Mouse (Mus musculus): ENCODE results near the gene March7.

The March7 gene

GRCm38 (mm10) chr2:60209703-60210651, at the start of gene March7, which contains the start of gene Baz2b:
Gene March7 (plus strand): TSS chr2:60209887.
Gene Baz2b (minus strand): TSS chr2:60209839.
- peak; percentile 87 for DNase-seq

GRCm38 (mm10) chr2:60163744-60164143, 45.9 kb upstream of the March7 start:
- no peak for DNase-seq

- no peak for DNase-seq
These were observed 44.0 kb upstream of the March7 start for GRCm38 (mm10) chr2:60165679-60166078.

GRCm38 (mm10) chr2:60166878-60167277, 42.8 kb upstream of the March7 start:
- DNase-seq: no peak

- peak; percentile 52 for DNase-seq
These were observed 37.7 kb upstream of the March7 start for GRCm38 (mm10) chr2:60171786-60172530.

- no peak for DNase-seq
These were observed 37.2 kb upstream of the March7 start for GRCm38 (mm10) chr2:60172531-60172914.

- no peak for DNase-seq
These were observed 36.5 kb upstream of the March7 start for GRCm38 (mm10) chr2:60173190-60173589.

- DNase-seq: no peak
These were observed 36.1 kb upstream of the March7 start for GRCm38 (mm10) chr2:60173595-60173994.

GRCm38 (mm10) chr2:60175078-60175477, 34.6 kb upstream of the March7 start:
- DNase-seq: no peak

- no peak for DNase-seq
These were observed 33.6 kb upstream of the March7 start for GRCm38 (mm10) chr2:60176087-60176486.

- peak; percentile 29 for DNase-seq
These were observed 32.2 kb upstream of the March7 start for GRCm38 (mm10) chr2:60177490-60177889.

GRCm38 (mm10) chr2:60181696-60182095, 28.0 kb upstream of the March7 start:
- no peak for DNase-seq

GRCm38 (mm10) chr2:60196841-60197240, 12.8 kb upstream of the March7 start:
- DNase-seq: no peak

- DNase-seq: no peak
These were observed 9.6 kb upstream of the March7 start for GRCm38 (mm10) chr2:60200051-60200562.

- peak; percentile 58 for DNase-seq
These were observed 9.0 kb upstream of the March7 start for GRCm38 (mm10) chr2:60200667-60201066.

GRCm38 (mm10) chr2:60202900-60203530, 6.7 kb upstream of the March7 start:
- DNase-seq: no peak

- no peak for DNase-seq
These were observed 6.0 kb upstream of the March7 start for GRCm38 (mm10) chr2:60203733-60204132.

- DNase-seq: no peak
These were observed 5.5 kb upstream of the March7 start for GRCm38 (mm10) chr2:60204162-60204561.

- no peak for DNase-seq
These were observed 3.9 kb upstream of the March7 start for GRCm38 (mm10) chr2:60205795-60206194.

GRCm38 (mm10) chr2:60209122-60209611, 520 bp upstream of the March7 start:
- peak; percentile 67 for DNase-seq

GRCm38 (mm10) chr2:60210821-60211220, 1.1 kb downstream of the March7 start:
- no peak for DNase-seq

GRCm38 (mm10) chr2:60212488-60212887, 2.8 kb downstream of the March7 start:
- DNase-seq: no peak

- no peak for DNase-seq
These were observed 5.0 kb downstream of the March7 start for GRCm38 (mm10) chr2:60214683-60215082.
